Mouse (Mus musculus): Measurements from ENCODE around the gene Gars. TPM values are rescaled to one million over a fixed set of nuclear protein-coding genes. Genes with fewer than 3 reads are reported as not detected.

Gene Gars
- polyA plus RNA-seq, 1 experiment = 281 TPM

DNA sequence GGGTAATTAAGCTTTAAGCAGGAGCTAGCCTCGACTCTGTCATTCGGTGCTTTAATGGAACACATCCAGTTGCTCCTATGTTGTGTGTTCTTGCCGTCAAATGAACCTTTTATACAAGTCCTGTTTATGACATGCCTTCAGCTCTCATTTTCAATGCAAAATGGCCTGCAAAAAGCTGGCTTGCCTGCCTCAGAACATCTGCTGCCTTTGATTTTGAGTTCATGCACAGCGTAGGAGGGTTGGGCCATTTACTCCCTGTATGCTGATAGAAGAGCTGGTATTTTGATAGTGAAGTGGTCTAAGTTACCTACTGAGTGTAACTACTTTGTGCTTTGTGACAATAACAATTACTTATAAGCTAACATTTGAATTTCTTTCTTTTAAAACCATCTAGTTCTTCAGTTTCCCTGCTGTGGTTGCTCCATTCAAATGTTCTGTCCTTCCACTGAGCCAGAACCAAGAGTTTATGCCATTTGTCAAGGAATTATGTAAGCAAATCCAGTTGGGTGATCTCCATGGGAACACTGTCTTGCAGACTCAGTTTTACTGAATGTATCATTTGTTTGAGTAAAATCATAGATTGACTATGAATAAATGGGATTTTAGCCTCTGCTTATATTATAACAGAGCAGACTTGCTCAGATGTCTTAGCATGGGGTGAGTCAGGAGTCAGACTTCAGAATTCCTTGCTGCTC is 38.9 kb downstream of the Gars start:
- Histone ChIP-seq H3K27ac (ENCODE audit: insufficient read depth, low read length) (no peak overlapping the region), H3K36me3 (ENCODE audit: control insufficient read depth, insufficient read depth, low read length, poor library complexity, severe bottlenecking) (peaks cover 77% of the 10 kb centered on the region), H3K9ac (ENCODE audit: low read depth, poor library complexity, severe bottlenecking) (no peak overlapping the region), H3K4me1 (ENCODE audit: control insufficient read depth, insufficient read depth, low read length) (no peaks in the 10 kb centered on the region), H3K9me3 (replicated peaks; ENCODE audit: control insufficient read depth, insufficient read depth, low read length, poor library complexity, severe bottlenecking) (no peaks in the 10 kb centered on the region), H3K27me3 (ENCODE audit: control insufficient read depth, insufficient read depth, low read length, poor library complexity, severe bottlenecking) (no peaks in the 10 kb centered on the region), H3K4me3 (ENCODE audit: low read depth, low read length) (no peak overlapping the region)
- no peak for TF ChIP-seq EP300 (IDR thresholded peaks at IDR 0.05; ENCODE audit: insufficient read depth, low read depth, low read length)
- no peak for TF ChIP-seq POLR2A (IDR thresholded peaks at IDR 0.05; ENCODE audit: insufficient read depth, low read length)
- TF ChIP-seq CTCF (IDR thresholded peaks at IDR 0.05; ENCODE audit: low read depth, low read length) = no peak

DNA sequence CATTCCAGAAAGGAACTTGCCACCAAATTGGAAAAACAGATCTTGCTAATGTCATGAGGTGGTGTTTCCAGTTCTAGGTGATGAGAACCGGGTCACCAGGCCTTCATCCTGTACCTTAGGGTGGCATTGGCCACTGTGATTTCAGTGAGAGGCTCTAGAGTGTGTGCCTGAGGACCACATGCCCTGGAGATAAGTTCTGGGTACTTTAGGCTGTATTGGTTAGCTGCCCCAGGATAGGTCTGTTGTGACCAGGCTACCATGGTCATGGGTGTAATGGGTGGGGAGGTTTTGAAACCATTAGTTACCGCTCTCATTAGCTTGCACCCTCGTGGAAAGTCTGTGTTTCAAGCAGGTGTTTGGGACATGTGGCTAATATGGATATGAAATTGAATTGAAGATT is 43.6 kb downstream of the Gars start:
- H3K36me3 ChIP-seq (ENCODE audit: control insufficient read depth, insufficient read depth, low read length, poor library complexity, severe bottlenecking) = peaks cover 34% of the 10 kb centered on the region
- H3K27ac ChIP-seq (ENCODE audit: insufficient read depth, low read length) = no peak overlapping the region

GRCm38 (mm10) chr6:55082261-55083051 is 44.6 kb downstream of the Gars start:
- Histone ChIP-seq H3K36me3 (ENCODE audit: control insufficient read depth, insufficient read depth, low read length, poor library complexity, severe bottlenecking) (peaks cover 23% of the 10 kb centered on the region), H3K4me3 (ENCODE audit: low read depth, low read length) (no peak overlapping the region), H3K27ac (ENCODE audit: insufficient read depth, low read length) (no peak overlapping the region), H3K9me3 (replicated peaks; ENCODE audit: control insufficient read depth, insufficient read depth, low read length, poor library complexity, severe bottlenecking) (no peaks in the 10 kb centered on the region), H3K4me1 (ENCODE audit: control insufficient read depth, insufficient read depth, low read length) (no peaks in the 10 kb centered on the region), H3K9ac (ENCODE audit: low read depth, poor library complexity, severe bottlenecking) (no peak overlapping the region), H3K27me3 (ENCODE audit: control insufficient read depth, insufficient read depth, low read length, poor library complexity, severe bottlenecking) (no peaks in the 10 kb centered on the region)
- no peak for TF ChIP-seq POLR2A (IDR thresholded peaks at IDR 0.05; ENCODE audit: insufficient read depth, low read length)
- TF ChIP-seq EP300 (IDR thresholded peaks at IDR 0.05; ENCODE audit: insufficient read depth, low read depth, low read length) = no peak
- TF ChIP-seq CTCF (IDR thresholded peaks at IDR 0.05; ENCODE audit: low read depth, low read length) = no peak

More for the DNA sequence above, 43.6 kb downstream of the Gars start:
- TF ChIP-seq EP300 (IDR thresholded peaks at IDR 0.05; ENCODE audit: insufficient read depth, low read depth, low read length) (no peak), POLR2A (IDR thresholded peaks at IDR 0.05; ENCODE audit: insufficient read depth, low read length) (no peak), CTCF (IDR thresholded peaks at IDR 0.05; ENCODE audit: low read depth, low read length) (no peak)
- Histone ChIP-seq H3K9me3 (replicated peaks; ENCODE audit: control insufficient read depth, insufficient read depth, low read length, poor library complexity, severe bottlenecking) (no peaks in the 10 kb centered on the region), H3K27me3 (ENCODE audit: control insufficient read depth, insufficient read depth, low read length, poor library complexity, severe bottlenecking) (no peaks in the 10 kb centered on the region), H3K4me1 (ENCODE audit: control insufficient read depth, insufficient read depth, low read length) (no peaks in the 10 kb centered on the region), H3K4me3 (ENCODE audit: low read depth, low read length) (no peak overlapping the region), H3K9ac (ENCODE audit: low read depth, poor library complexity, severe bottlenecking) (no peak overlapping the region)

DNA sequence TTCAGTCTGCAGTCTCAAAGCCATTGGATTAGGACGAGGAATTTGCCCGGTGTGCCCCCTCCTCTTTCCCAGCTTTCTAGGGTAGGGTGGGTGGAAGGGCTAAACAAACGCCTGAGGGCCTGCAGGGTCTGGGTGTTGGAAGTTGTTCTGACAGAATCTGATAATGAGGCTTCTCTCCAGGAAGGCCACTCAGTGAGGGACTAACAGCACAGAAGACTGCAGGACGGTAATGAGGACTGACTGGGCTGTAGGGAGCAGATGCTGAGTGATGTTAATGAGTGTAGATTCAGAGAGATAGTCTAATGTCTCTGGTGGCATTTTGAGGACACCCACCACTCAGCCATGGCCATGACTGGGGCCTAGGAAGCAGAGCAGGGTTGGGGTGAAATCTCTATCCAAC is 49.5 kb downstream of the Gars start:
- no peaks in the 10 kb centered on the region for H3K9me3 ChIP-seq (replicated peaks; ENCODE audit: control insufficient read depth, insufficient read depth, low read length, poor library complexity, severe bottlenecking)

GRCm38 (mm10) chr6:55090639-55091038 is 52.8 kb downstream of the Gars start:
- H3K4me3 ChIP-seq (ENCODE audit: low read depth, low read length) = no peak overlapping the region
- no peaks in the 10 kb centered on the region for H3K27me3 ChIP-seq (ENCODE audit: control insufficient read depth, insufficient read depth, low read length, poor library complexity, severe bottlenecking)
- peak; percentile 62 for TF ChIP-seq CTCF (IDR thresholded peaks at IDR 0.05; ENCODE audit: low read depth, low read length)
- TF ChIP-seq POLR2A (IDR thresholded peaks at IDR 0.05; ENCODE audit: insufficient read depth, low read length) = no peak
- H3K9me3 ChIP-seq (replicated peaks; ENCODE audit: control insufficient read depth, insufficient read depth, low read length, poor library complexity, severe bottlenecking) = no peaks in the 10 kb centered on the region
- no peak overlapping the region for H3K9ac ChIP-seq (ENCODE audit: low read depth, poor library complexity, severe bottlenecking)
- no peaks in the 10 kb centered on the region for H3K4me1 ChIP-seq (ENCODE audit: control insufficient read depth, insufficient read depth, low read length)
- no peaks in the 10 kb centered on the region for H3K36me3 ChIP-seq (ENCODE audit: control insufficient read depth, insufficient read depth, low read length, poor library complexity, severe bottlenecking)
- H3K27ac ChIP-seq (ENCODE audit: insufficient read depth, low read length) = no peak overlapping the region

More for the DNA sequence above, 49.5 kb downstream of the Gars start:
- Histone ChIP-seq H3K9ac (ENCODE audit: low read depth, poor library complexity, severe bottlenecking) (no peak overlapping the region), H3K36me3 (ENCODE audit: control insufficient read depth, insufficient read depth, low read length, poor library complexity, severe bottlenecking) (no peaks in the 10 kb centered on the region), H3K4me1 (ENCODE audit: control insufficient read depth, insufficient read depth, low read length) (no peaks in the 10 kb centered on the region), H3K4me3 (ENCODE audit: low read depth, low read length) (no peak overlapping the region), H3K27me3 (ENCODE audit: control insufficient read depth, insufficient read depth, low read length, poor library complexity, severe bottlenecking) (no peaks in the 10 kb centered on the region), H3K27ac (ENCODE audit: insufficient read depth, low read length) (no peak overlapping the region)
- TF ChIP-seq EP300 (IDR thresholded peaks at IDR 0.05; ENCODE audit: insufficient read depth, low read depth, low read length) = no peak
- no peak for TF ChIP-seq CTCF (IDR thresholded peaks at IDR 0.05; ENCODE audit: low read depth, low read length)
- TF ChIP-seq POLR2A (IDR thresholded peaks at IDR 0.05; ENCODE audit: insufficient read depth, low read length) = no peak

DNA sequence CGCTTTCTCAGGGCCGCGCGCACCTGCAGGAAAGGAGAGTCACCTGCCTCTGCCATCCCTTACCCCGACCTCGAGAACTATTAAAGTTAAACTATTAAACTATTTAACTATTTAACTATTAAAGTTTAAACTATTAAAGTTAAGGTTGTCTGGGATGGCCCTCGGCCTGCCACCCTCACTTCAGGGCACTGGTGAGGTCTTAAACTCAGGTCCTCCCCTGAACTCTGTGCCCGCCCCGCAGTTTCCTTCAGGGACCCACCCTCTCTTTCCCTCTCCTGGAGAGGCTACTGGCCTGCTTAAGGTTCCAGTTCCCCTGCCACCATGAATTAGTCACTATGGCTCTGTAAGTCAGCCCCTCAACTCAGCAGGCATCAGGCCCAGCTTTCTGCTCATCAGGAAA is 53.6 kb downstream of the Gars start:
- Histone ChIP-seq H3K9me3 (replicated peaks; ENCODE audit: control insufficient read depth, insufficient read depth, low read length, poor library complexity, severe bottlenecking) (no peaks in the 10 kb centered on the region), H3K27ac (ENCODE audit: insufficient read depth, low read length) (no peak overlapping the region), H3K4me3 (ENCODE audit: low read depth, low read length) (no peak overlapping the region), H3K4me1 (ENCODE audit: control insufficient read depth, insufficient read depth, low read length) (no peaks in the 10 kb centered on the region), H3K9ac (ENCODE audit: low read depth, poor library complexity, severe bottlenecking) (no peak overlapping the region), H3K27me3 (ENCODE audit: control insufficient read depth, insufficient read depth, low read length, poor library complexity, severe bottlenecking) (no peaks in the 10 kb centered on the region), H3K36me3 (ENCODE audit: control insufficient read depth, insufficient read depth, low read length, poor library complexity, severe bottlenecking) (no peaks in the 10 kb centered on the region)
- no peak for TF ChIP-seq EP300 (IDR thresholded peaks at IDR 0.05; ENCODE audit: insufficient read depth, low read depth, low read length)
- TF ChIP-seq CTCF (IDR thresholded peaks at IDR 0.05; ENCODE audit: low read depth, low read length) = no peak
- no peak for TF ChIP-seq POLR2A (IDR thresholded peaks at IDR 0.05; ENCODE audit: insufficient read depth, low read length)
